Mouse (Mus musculus) kidney, postnatal 4 days (tissue): ENCODE measurements around the gene Fam234a.

ENCODE experiments used
- DNase-seq, 2 experiments: peaks; one replicate each; pipeline ENCODE4 v3.0.0; 2021; ENCODE audit warnings: mixed read lengths in 2 of 2

Fam234a gene

GRCm38 (mm10) chr17:26162736-26163135 lies 81.3 kb downstream of the Fam234a start:
- DNase-seq: no peak
